Mouse (Mus musculus): ENCODE data around the gene Prpf3. TPM values are rescaled to one million over a fixed set of nuclear protein-coding genes. Genes with fewer than 3 reads are reported as not detected.

Gene Prpf3
- polyA plus RNA-seq, 1 experiment = 37.7 TPM

DNA sequence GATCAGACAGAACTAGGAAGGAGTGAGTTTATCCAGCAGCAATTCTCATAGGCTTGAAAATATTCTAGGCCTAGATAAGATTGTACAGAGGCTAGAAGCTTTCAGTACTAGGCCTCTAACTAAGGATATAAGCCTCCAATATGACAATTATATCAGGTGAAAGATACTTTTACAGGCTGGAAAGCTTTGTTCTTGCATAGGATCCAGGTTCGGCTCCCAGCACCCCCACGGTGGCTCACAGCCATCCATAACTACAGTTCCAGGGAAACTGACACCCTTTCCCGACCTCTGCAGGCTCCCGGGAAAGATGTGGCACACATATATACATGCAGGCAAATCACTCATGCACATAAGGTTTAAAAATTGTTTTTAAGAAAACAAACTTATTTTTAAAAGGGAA is 51.8 kb downstream of the Prpf3 start:
- TF ChIP-seq CTCF (IDR thresholded peaks at IDR 0.05; ENCODE audit: borderline replicate concordance, insufficient read depth, low read length) (no peak), POLR2A (IDR thresholded peaks at IDR 0.05; ENCODE audit: low read depth, low read length) (no peak)
- no peak overlapping the region for H3K27ac ChIP-seq (ENCODE audit: insufficient read depth, low read length)
- no peaks in the 10 kb centered on the region for H3K4me1 ChIP-seq (ENCODE audit: control insufficient read depth, insufficient read depth, low read length)
- no peak overlapping the region for H3K4me3 ChIP-seq (ENCODE audit: insufficient read depth, low read length)

DNA sequence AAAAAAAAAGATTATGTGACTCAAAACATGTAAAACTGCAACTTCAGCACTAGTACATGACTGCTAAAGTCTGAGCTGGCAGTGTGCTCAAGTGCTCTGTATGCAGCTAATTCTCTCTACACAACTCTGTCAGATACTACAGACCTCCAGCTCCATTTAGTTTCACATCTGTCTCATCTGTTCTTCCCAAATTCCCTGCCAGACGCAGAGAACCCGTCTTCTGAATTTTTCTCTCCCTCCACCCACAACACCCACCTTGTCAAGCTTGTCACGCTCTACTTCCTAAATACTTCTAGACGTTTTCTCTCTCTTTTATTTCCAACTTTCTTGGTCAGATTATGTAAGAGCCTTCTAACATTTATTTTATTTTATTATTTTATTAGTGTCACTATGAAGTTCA is 56.9 kb downstream of the Prpf3 start:
- H3K4me1 ChIP-seq (ENCODE audit: control insufficient read depth, insufficient read depth, low read length) = no peaks in the 10 kb centered on the region
- TF ChIP-seq CTCF (IDR thresholded peaks at IDR 0.05; ENCODE audit: borderline replicate concordance, insufficient read depth, low read length) = no peak
- TF ChIP-seq POLR2A (IDR thresholded peaks at IDR 0.05; ENCODE audit: low read depth, low read length) = no peak
- H3K27ac ChIP-seq (ENCODE audit: insufficient read depth, low read length) = no peak overlapping the region
- no peak overlapping the region for H3K4me3 ChIP-seq (ENCODE audit: insufficient read depth, low read length)

DNA sequence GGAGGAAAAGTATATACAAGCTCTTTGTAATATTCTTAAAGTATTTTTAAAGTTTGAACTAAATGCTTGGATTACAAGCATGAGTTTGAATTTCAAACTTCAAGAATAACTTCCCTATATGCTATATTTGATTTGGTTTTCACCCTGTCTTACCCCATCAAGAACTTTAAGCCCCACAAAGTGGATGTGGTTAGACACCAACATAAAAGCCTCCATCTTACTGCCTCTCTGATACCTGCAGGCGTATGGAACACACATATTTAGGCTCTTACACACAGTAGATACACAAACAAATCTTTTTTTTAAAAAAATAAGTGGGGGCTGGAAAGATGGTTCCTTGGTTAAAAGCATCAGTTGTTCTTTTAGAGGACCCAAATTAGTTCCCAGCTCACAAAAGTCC is 61.4 kb downstream of the Prpf3 start:
- no peak overlapping the region for H3K4me3 ChIP-seq (ENCODE audit: insufficient read depth, low read length)
- no peaks in the 10 kb centered on the region for H3K4me1 ChIP-seq (ENCODE audit: control insufficient read depth, insufficient read depth, low read length)
- no peak overlapping the region for H3K27ac ChIP-seq (ENCODE audit: insufficient read depth, low read length)
- TF ChIP-seq CTCF (IDR thresholded peaks at IDR 0.05; ENCODE audit: borderline replicate concordance, insufficient read depth, low read length) (no peak), POLR2A (IDR thresholded peaks at IDR 0.05; ENCODE audit: low read depth, low read length) (no peak)

DNA sequence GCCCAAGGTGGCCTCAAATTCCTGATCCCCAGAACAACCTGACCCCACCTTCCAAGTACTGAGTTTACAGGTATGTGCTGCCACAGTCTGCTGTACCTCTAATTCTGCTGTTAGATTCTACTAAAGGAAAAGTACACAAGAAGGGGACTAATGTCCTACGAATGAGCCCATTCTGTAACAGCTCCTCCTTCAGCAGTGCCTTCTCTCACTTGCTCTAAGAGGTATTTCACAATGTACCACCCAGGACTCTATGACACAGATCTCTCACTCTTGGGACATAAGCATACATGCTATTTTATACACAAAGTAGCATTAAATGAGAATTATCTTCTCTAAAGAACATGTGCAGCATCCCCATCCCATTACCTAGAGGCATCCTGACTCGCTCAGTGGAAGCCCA is 62.0 kb downstream of the Prpf3 start:
- Histone ChIP-seq H3K27ac (ENCODE audit: insufficient read depth, low read length) (no peak overlapping the region), H3K4me1 (ENCODE audit: control insufficient read depth, insufficient read depth, low read length) (no peaks in the 10 kb centered on the region), H3K4me3 (ENCODE audit: insufficient read depth, low read length) (no peak overlapping the region)
- TF ChIP-seq CTCF (IDR thresholded peaks at IDR 0.05; ENCODE audit: borderline replicate concordance, insufficient read depth, low read length) (no peak), POLR2A (IDR thresholded peaks at IDR 0.05; ENCODE audit: low read depth, low read length) (no peak)

DNA sequence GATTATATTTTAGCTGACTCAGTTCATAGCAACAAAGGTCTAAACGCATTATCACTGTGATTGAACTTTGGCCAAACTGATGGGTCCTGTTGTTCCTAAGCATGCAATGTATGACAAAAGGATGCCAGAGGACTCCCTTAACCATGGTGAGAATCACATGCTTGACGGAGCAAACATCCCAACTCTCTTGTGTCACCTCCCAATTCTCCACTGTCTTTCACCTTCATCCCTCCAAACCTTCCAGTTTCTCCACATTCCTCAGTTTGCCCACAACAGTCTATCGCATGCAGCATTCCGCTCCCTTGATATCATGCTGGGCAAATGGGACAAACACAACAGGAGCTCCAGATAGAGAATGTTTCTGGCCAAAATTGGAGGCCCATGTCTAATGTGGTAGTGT is 70.2 kb downstream of the Prpf3 start:
- Histone ChIP-seq H3K4me1 (ENCODE audit: control insufficient read depth, insufficient read depth, low read length) (no peaks in the 10 kb centered on the region), H3K4me3 (ENCODE audit: insufficient read depth, low read length) (no peak overlapping the region), H3K27ac (ENCODE audit: insufficient read depth, low read length) (no peak overlapping the region)
- TF ChIP-seq CTCF (IDR thresholded peaks at IDR 0.05; ENCODE audit: borderline replicate concordance, insufficient read depth, low read length) = no peak
- no peak for TF ChIP-seq POLR2A (IDR thresholded peaks at IDR 0.05; ENCODE audit: low read depth, low read length)

Other genes with a start within 250 kb of the Prpf3 start
- 71.5 and 86.4 TPM in 2 replicates for gene Ensa, start 230.9 kb downstream of the Prpf3 start, polyA plus RNA-seq (2011; ENCODE audit: insufficient read length, low read depth, missing spikeins)
- gene Mcl1, start 197.1 kb downstream of the Prpf3 start, polyA plus RNA-seq (2011; ENCODE audit: insufficient read length, low read depth, missing spikeins) = 109 and 118 TPM in 2 replicates
- 18.9 and 26.4 TPM in 2 replicates for gene Adamtsl4, start 168.0 kb downstream of the Prpf3 start, polyA plus RNA-seq (2011; ENCODE audit: insufficient read length, low read depth, missing spikeins)
- 155 and 327 TPM in 2 replicates for gene Ecm1, start 116.3 kb downstream of the Prpf3 start, polyA plus RNA-seq (2011; ENCODE audit: insufficient read length, low read depth, missing spikeins)
- 36.7 and 37.5 TPM in 2 replicates for gene Tars2, start 95.7 kb downstream of the Prpf3 start, polyA plus RNA-seq (2011; ENCODE audit: insufficient read length, low read depth, missing spikeins)
- 32.2 and 37.1 TPM in 2 replicates for gene Rprd2, start 37.0 kb downstream of the Prpf3 start, polyA plus RNA-seq (2011; ENCODE audit: insufficient read length, low read depth, missing spikeins)
- 171 and 236 TPM in 2 replicates for gene Mrps21, start 15.6 kb upstream of the Prpf3 start, polyA plus RNA-seq (2011; ENCODE audit: insufficient read length, low read depth, missing spikeins)
- 4.3 and 7.8 TPM in 2 replicates for gene Ciart, start 26.4 kb upstream of the Prpf3 start, polyA plus RNA-seq (2011; ENCODE audit: insufficient read length, low read depth, missing spikeins)
- 18.7 and 23.6 TPM in 2 replicates for gene BC028528, start 36.1 kb upstream of the Prpf3 start, polyA plus RNA-seq (2011; ENCODE audit: insufficient read length, low read depth, missing spikeins)
- 63.3 and 79.1 TPM in 2 replicates for gene Aph1a, start 38.1 kb upstream of the Prpf3 start, polyA plus RNA-seq (2011; ENCODE audit: insufficient read length, low read depth, missing spikeins)
- not detected in 2 replicates for gene Car14, start 48.8 kb upstream of the Prpf3 start, polyA plus RNA-seq (2011; ENCODE audit: insufficient read length, low read depth, missing spikeins)
- gene Anp32e, start 73.4 kb upstream of the Prpf3 start, polyA plus RNA-seq (2011; ENCODE audit: insufficient read length, low read depth, missing spikeins) = 161 and 235 TPM in 2 replicates
- gene Plekho1, start 140.1 kb upstream of the Prpf3 start, polyA plus RNA-seq (2011; ENCODE audit: insufficient read length, low read depth, missing spikeins) = 53.5 and 57.7 TPM in 2 replicates
- gene Vps45, start 202.6 kb upstream of the Prpf3 start, polyA plus RNA-seq (2011; ENCODE audit: insufficient read length, low read depth, missing spikeins) = 15.5 and 15.6 TPM in 2 replicates
- gene Otud7b, start 248.6 kb upstream of the Prpf3 start, polyA plus RNA-seq (2011; ENCODE audit: insufficient read length, low read depth, missing spikeins) = 26.0 and 30.0 TPM in 2 replicates

Measured in embryonic fibroblast, embryonic 13.5 days (primary cell).